Mouse (Mus musculus): ENCODE measurements around the gene Gm3415.
"Not testable (repeated sequence)": the region's sequence is repeated elsewhere in the genome, so short reads cannot be mapped to it uniquely, and the experiment has no call there.

GRCm38 (mm10) chr5:146570179-146570578, 14.2 kb downstream of the Gm3415 start:
- TF ChIP-seq ZNF384 (IDR thresholded peaks at IDR 0.05; ENCODE audit: low read depth, low read length); HCFC1 (IDR thresholded peaks at IDR 0.05; ENCODE audit: borderline replicate concordance, insufficient read depth, low read length); ZC3H11A (IDR thresholded peaks at IDR 0.05; ENCODE audit: borderline replicate concordance, low read depth, low read length); MAFK (IDR thresholded peaks at IDR 0.05; ENCODE audit: insufficient read depth, low read depth, low read length): not testable (repeated sequence)
